Mouse (Mus musculus): ENCODE measurements at regions not wholly inside any gene's neighbourhood (a gene's known extent, or its start where the extent isn't known, plus 50 kb on each side); places are given as distances from the start of the nearest gene placed in this dataset.

GRCm38 (mm10) chr16:44629296-44630275 is 70.9 kb upstream of the Boc start:
- DNase-seq: peak in 1 of 2 experiments; percentile 24

GRCm38 (mm10) chr16:44625871-44626293 is 67.2 kb upstream of the Boc start:
- DNase-seq: no peak

- DNase-seq: no peak
These were observed 66.5 kb upstream of the Boc start for GRCm38 (mm10) chr16:44625108-44625616.

- DNase-seq: no peak
These were observed 62.9 kb upstream of the Boc start for GRCm38 (mm10) chr16:44621573-44621972.

- no peak for DNase-seq
These were observed 61.8 kb upstream of the Boc start for GRCm38 (mm10) chr16:44620536-44620935.

GRCm38 (mm10) chr16:44619476-44620103 is 60.9 kb upstream of the Boc start:
- no peak for DNase-seq

- peak; percentile 49 to 64 for DNase-seq
These were observed 58.3 kb upstream of the Boc start for GRCm38 (mm10) chr16:44617041-44617440.

GRCm38 (mm10) chr16:44616376-44616775 is 57.7 kb upstream of the Boc start:
- DNase-seq: peak; percentile 57 to 63

GRCm38 (mm10) chr16:44615878-44616206 is 57.1 kb upstream of the Boc start:
- peak; percentile 40 to 48 for DNase-seq

- no peak for DNase-seq
These were observed 56.6 kb upstream of the Boc start for GRCm38 (mm10) chr16:44615172-44615877.

- DNase-seq: no peak
These were observed 55.5 kb upstream of the Boc start for GRCm38 (mm10) chr16:44614235-44614634.

- peak; percentile 82 to 86 for DNase-seq
These were observed 54.0 kb upstream of the Boc start for GRCm38 (mm10) chr16:44612676-44613075.

GRCm38 (mm10) chr16:44611525-44611924 is 52.8 kb upstream of the Boc start:
- peak in 1 of 2 experiments; percentile 29 for DNase-seq

GRCm38 (mm10) chr16:44608586-44608985 is 49.9 kb upstream of the Boc start:
- DNase-seq: no peak
